Mouse (Mus musculus) heart, adult 11 months (tissue): ENCODE results near the gene Tet3.
A peak's percentile ranks its signal among the peaks of the same experiment; 100 is the strongest.

Source experiments
- DNase-seq: peaks from one replicate; pipeline ENCODE4 v3.0.0; 2022

Tet3 gene

GRCm38 (mm10) chr6:83478217-83478616 is 19.3 kb upstream of the Tet3 start:
- DNase-seq = no peak

- peak; percentile 95 for DNase-seq
Observed at GRCm38 (mm10) chr6:83475431-83475830, 16.5 kb upstream of the Tet3 start.

- peak; percentile 96 for DNase-seq
Observed at GRCm38 (mm10) chr6:83473240-83473639, 14.4 kb upstream of the Tet3 start.

- no peak for DNase-seq
Observed at GRCm38 (mm10) chr6:83471739-83472138, 12.9 kb upstream of the Tet3 start.

GRCm38 (mm10) chr6:83464011-83464410 is 5.1 kb upstream of the Tet3 start:
- DNase-seq = no peak

- DNase-seq = no peak
Observed at GRCm38 (mm10) chr6:83456984-83457810, 1.7 kb downstream of the Tet3 start.

GRCm38 (mm10) chr6:83456131-83456983 is 2.5 kb downstream of the Tet3 start:
- DNase-seq = peak; percentile 99

GRCm38 (mm10) chr6:83455328-83456130 is 3.4 kb downstream of the Tet3 start:
- peak; percentile 97 for DNase-seq

- DNase-seq = peak; percentile 96
Observed at GRCm38 (mm10) chr6:83453706-83454105, 5.2 kb downstream of the Tet3 start.

GRCm38 (mm10) chr6:83450451-83451303 is 8.2 kb downstream of the Tet3 start:
- peak; percentile 93 for DNase-seq

- DNase-seq = peak; percentile 85
Observed at GRCm38 (mm10) chr6:83449440-83449839, 9.4 kb downstream of the Tet3 start.

GRCm38 (mm10) chr6:83448911-83449310 is 10.0 kb downstream of the Tet3 start:
- DNase-seq = peak; percentile 82

- no peak for DNase-seq
Observed at GRCm38 (mm10) chr6:83447031-83447430, 11.9 kb downstream of the Tet3 start.

GRCm38 (mm10) chr6:83445796-83446195 is 13.1 kb downstream of the Tet3 start:
- DNase-seq = peak; percentile 88

GRCm38 (mm10) chr6:83443441-83444340 is 15.2 kb downstream of the Tet3 start:
- DNase-seq = peak; percentile 98

GRCm38 (mm10) chr6:83442639-83443038 is 16.2 kb downstream of the Tet3 start:
- DNase-seq = peak; percentile 92

- peak; percentile 100 for DNase-seq
Observed at GRCm38 (mm10) chr6:83441259-83442061, 17.4 kb downstream of the Tet3 start.

- DNase-seq = peak; percentile 97
Observed at GRCm38 (mm10) chr6:83440510-83441258, 18.2 kb downstream of the Tet3 start.

GRCm38 (mm10) chr6:83440197-83440509 is 18.7 kb downstream of the Tet3 start:
- no peak for DNase-seq
